Mouse (Mus musculus) heart, adult 2 months (tissue): ENCODE measurements around the gene Tub. TPM values are rescaled to one million over a fixed set of nuclear protein-coding genes. Genes with fewer than 3 reads are reported as not detected.

Source experiments
- DNase-seq, 2 experiments: peaks; one replicate each; pipeline ENCODE4 v3.0.0; 2021
- H3K27ac ChIP-seq: fragments of 200-600 bp; 2 replicates; pipeline ENCODE4 v1.8.1; 2022
- H3K27me3 ChIP-seq: fragments of 200-500 bp; 2 replicates; pipeline ENCODE4 v1.6.1; 2012; ENCODE audit warnings: mild to moderate bottlenecking, low read length, inconsistent platforms, mixed read lengths; ENCODE audit not compliant: control insufficient read depth, insufficient read depth
- H3K36me3 ChIP-seq: fragments of 200-500 bp; 2 replicates; pipeline ENCODE4 v1.6.1; 2012; ENCODE audit warnings: low read length, inconsistent platforms; ENCODE audit not compliant: control insufficient read depth, insufficient read depth
- H3K4me1 ChIP-seq: fragments of 200-500 bp; 2 replicates; pipeline ENCODE4 v1.6.1; 2011; ENCODE audit warnings: low read length; ENCODE audit not compliant: control insufficient read depth, insufficient read depth
- H3K4me3 ChIP-seq: fragments of 200-600 bp; 2 replicates; pipeline ENCODE4 v1.8.1; 2022
- H3K79me2 ChIP-seq: fragments of 200-500 bp; replicated peaks from 2 replicates; pipeline ENCODE4 v1.6.1; 2012; ENCODE audit warnings: mild to moderate bottlenecking, inconsistent platforms, low read length, moderate library complexity, mixed read lengths; ENCODE audit not compliant: control insufficient read depth, insufficient read depth
- H3K9ac ChIP-seq: fragments of 200-500 bp; 2 replicates; pipeline ENCODE4 v1.6.1; 2012; ENCODE audit warnings: low read depth, mild to moderate bottlenecking, control low read depth, inconsistent platforms, low read length, mixed read lengths
- CTCF ChIP-seq: fragments of 200-600 bp; IDR thresholded peaks from 2 replicates; pipeline ENCODE4 v1.8.1; 2022; ENCODE audit warnings: antibody characterized with exemption, mild to moderate bottlenecking, moderate library complexity
- EP300 ChIP-seq: fragments of 200-500 bp; IDR thresholded peaks from 2 replicates; pipeline ENCODE4 v1.6.1; 2011; ENCODE audit warnings: low read depth, low read length, control low read depth; ENCODE audit not compliant: insufficient read depth
- POLR2A ChIP-seq: fragments of 200-500 bp; IDR thresholded peaks from 2 replicates; pipeline ENCODE4 v1.6.1; 2011; ENCODE audit warnings: mild to moderate bottlenecking, low read depth, low read length, control low read depth; ENCODE audit not compliant: insufficient read depth
- WGBS: fragments of 180-500 bp; shearing (Covaris S2); methylation state at CpG from one replicate; pipeline ENCODE4 v1.1.7; 2018; 5-methylcytosine and 5-hydroxymethylcytosine counted together
- intact Hi-C: fragments of 180-260 bp; cut with DNase I; formaldehyde crosslinking; loops from one replicate; pipeline ENCODE4 v1.15.1; 2025
- polyA plus RNA-seq: library from polyadenylated mRNA; depleted of rRNA; stranded (reverse); fragments of >200 nt; gene quantifications from 2 replicates; pipeline ENCODE4 v1.2.3, GENCODE M21; 2012
- total RNA-seq, 2 experiments: library from RNA; stranded (reverse); gene quantifications; 2 replicates each; pipeline ENCODE4 v1.2.3; 2021

Gene Tub
- total and polyA plus RNA-seq, 3 experiments: 0.26 to 0.52 (median 0.45) TPM

DNA sequence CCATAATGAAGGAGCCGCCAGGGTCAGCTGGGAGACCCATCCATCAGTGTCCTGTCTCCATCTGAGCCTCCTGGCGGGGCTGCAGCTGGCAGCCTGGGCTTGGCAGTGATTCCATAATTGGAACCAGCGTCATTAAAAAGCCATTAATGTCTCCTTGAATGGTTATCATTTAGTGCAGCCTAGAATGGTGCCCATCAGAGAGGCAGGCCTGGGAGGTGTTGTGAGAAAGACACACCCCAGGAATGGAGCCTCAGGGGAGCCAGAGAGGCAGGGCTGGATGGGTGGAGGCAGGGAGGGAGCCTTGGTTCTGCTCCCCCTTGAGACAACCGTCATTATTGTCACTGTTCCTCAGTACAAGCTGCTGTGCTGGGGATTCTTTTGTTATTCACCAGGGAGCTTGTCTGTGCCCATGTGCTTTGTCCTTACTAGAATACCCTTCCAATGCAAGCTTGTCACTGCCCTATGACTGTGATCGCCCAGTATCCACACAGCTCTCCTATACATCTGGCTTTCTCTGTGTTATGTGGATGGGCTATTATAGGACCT, 66.3 kb downstream of the Tub start:
- no peak for DNase-seq
- WGBS: 69% methylated on average over 5 of the region's 5 CpGs
- H3K27ac ChIP-seq: no peak overlapping the region
- no peak overlapping the region for H3K9ac ChIP-seq
- no peaks in the 10 kb centered on the region for H3K36me3 ChIP-seq
- H3K27me3 ChIP-seq: no peaks in the 10 kb centered on the region
- intact Hi-C loops: no loop called here
- no peaks in the 10 kb centered on the region for H3K4me1 ChIP-seq
- no peak overlapping the region for H3K4me3 ChIP-seq
- no peaks in the 10 kb centered on the region for H3K79me2 ChIP-seq
- TF ChIP-seq POLR2A (no peak), CTCF (no peak), EP300 (no peak)

- no peak for DNase-seq
- intact Hi-C loops: no loop called here
These were observed 69.1 kb downstream of the Tub start for GRCm38 (mm10) chr7:109019243-109019642.

DNA sequence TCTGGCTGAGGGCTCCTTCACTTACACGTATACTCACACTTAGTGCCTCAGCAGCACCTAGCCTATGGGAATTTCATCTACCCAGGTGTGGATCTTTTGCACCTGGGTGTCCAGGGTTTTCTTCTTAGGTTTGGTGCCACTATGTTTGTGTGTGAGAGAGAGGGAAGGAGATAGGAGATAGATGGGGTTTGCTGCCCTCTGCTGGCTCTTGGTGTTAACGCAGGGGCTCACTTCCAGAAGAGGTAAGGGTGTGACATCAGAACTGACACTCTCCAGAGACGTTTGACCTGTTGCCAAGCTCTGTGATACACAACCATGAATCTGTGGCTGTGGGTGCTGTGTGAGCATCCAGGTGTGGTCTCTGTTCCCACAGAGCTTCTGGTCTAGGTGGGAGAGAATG, 71.3 kb downstream of the Tub start:
- Histone ChIP-seq H3K4me1 (no peaks in the 10 kb centered on the region), H3K27ac (no peak overlapping the region), H3K36me3 (no peaks in the 10 kb centered on the region), H3K27me3 (no peaks in the 10 kb centered on the region), H3K79me2 (no peaks in the 10 kb centered on the region), H3K4me3 (no peak overlapping the region), H3K9ac (no peak overlapping the region)
- TF ChIP-seq CTCF (peak; percentile 85), EP300 (no peak), POLR2A (no peak)
- 10% methylated on average over 3 of the region's 3 CpGs for WGBS
- intact Hi-C loops: loop anchor here (1.0 kb wide), 1 partner anchor 54 kb away; no protein-coding TSS in a partner anchor
- DNase-seq: peak; percentile 34 to 69

More at GRCm38 (mm10) chr7:109019243-109019642, 69.1 kb downstream of the Tub start:
- no peaks in the 10 kb centered on the region for H3K36me3 ChIP-seq
- TF ChIP-seq POLR2A (no peak), CTCF (no peak), EP300 (no peak)
- H3K4me3 ChIP-seq: no peak overlapping the region
- no peaks in the 10 kb centered on the region for H3K4me1 ChIP-seq
- H3K27ac ChIP-seq: no peak overlapping the region
- no peak overlapping the region for H3K9ac ChIP-seq
- H3K27me3 ChIP-seq: no peaks in the 10 kb centered on the region
- no peaks in the 10 kb centered on the region for H3K79me2 ChIP-seq
- 87% methylated on average over 7 of the region's 7 CpGs for WGBS

DNA sequence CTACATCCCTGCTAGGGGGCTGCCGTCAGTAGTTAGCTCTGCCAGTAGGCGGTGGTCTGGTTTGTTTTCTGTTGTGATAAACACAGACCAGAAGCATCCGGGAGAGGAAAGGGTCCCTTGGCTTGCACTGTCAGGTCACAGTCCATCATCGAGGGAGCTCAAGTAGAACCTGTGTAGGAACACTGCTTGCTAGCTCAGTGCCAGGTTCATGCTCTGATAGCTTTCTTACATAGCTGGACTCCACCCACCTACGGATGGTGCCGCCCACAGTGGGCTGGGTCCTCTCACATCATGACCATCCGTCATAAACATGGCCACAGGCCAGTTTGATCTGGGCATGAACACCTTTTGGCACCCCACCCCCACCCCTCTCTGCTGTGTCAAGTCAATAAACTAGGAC, 75.6 kb downstream of the Tub start:
- TF ChIP-seq POLR2A (no peak), EP300 (no peak), CTCF (no peak)
- no peak overlapping the region for H3K4me3 ChIP-seq
- H3K79me2 ChIP-seq: no peaks in the 10 kb centered on the region
- H3K9ac ChIP-seq: no peak overlapping the region
- H3K27me3 ChIP-seq: no peaks in the 10 kb centered on the region
- 73% methylated on average over 7 of the region's 7 CpGs for WGBS
- no peaks in the 10 kb centered on the region for H3K36me3 ChIP-seq
- no peak overlapping the region for H3K27ac ChIP-seq
- intact Hi-C loops: loop anchor here (5.0 kb wide), 1 partner anchor 78 kb away; no protein-coding TSS in a partner anchor
- H3K4me1 ChIP-seq: no peaks in the 10 kb centered on the region
- DNase-seq: no peak

- no peak for TF ChIP-seq CTCF
- no peak for TF ChIP-seq POLR2A
- no peak for TF ChIP-seq EP300
- 87% methylated on average over 9 of the region's 9 CpGs for whole genome bisulfite sequencing
- H3K9ac ChIP-seq: no peak overlapping the region
- DNase-seq: no peak
- no peaks in the 10 kb centered on the region for H3K79me2 ChIP-seq
- no peaks in the 10 kb centered on the region for H3K36me3 ChIP-seq
- no peak overlapping the region for H3K4me3 ChIP-seq
- no peaks in the 10 kb centered on the region for H3K4me1 ChIP-seq
- intact Hi-C loops: loop anchor here (5.0 kb wide), 1 partner anchor 80 kb away; no protein-coding TSS in a partner anchor
- H3K27me3 ChIP-seq: no peaks in the 10 kb centered on the region
- H3K27ac ChIP-seq: no peak overlapping the region
These were observed 76.8 kb downstream of the Tub start for GRCm38 (mm10) chr7:109026976-109027375.

DNA sequence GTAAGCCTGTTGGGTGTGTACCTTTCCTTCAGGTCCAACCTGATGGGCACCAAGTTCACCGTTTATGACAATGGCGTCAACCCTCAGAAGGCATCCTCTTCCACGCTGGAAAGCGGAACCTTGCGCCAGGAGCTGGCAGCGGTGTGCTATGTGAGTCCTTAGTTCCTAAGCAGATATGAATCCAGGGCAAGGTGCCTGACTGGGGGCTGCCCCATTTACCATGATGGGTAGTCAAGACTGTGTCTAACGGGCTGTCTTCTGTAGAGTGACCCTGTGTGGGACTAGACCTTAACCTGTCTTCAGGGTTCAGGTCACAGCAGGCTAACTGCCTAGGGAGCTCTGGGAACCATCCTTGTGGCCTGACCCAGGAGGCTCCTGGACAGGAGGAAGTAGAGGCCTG, 77.6 kb downstream of the Tub start:
- Histone ChIP-seq H3K27ac (no peak overlapping the region), H3K4me3 (no peak overlapping the region), H3K9ac (no peak overlapping the region), H3K79me2 (no peaks in the 10 kb centered on the region), H3K27me3 (no peaks in the 10 kb centered on the region), H3K4me1 (no peaks in the 10 kb centered on the region), H3K36me3 (no peaks in the 10 kb centered on the region)
- no peak for DNase-seq
- no peak for TF ChIP-seq POLR2A
- TF ChIP-seq EP300: no peak
- TF ChIP-seq CTCF: no peak
- intact Hi-C loops: loop anchor here (1.0 to 5.0 kb wide), 3 partner anchors 60 to 213 kb away; no protein-coding TSS in a partner anchor
- 96% methylated on average over 7 of the region's 7 CpGs for WGBS
